11 mouse cellular contexts compared by ENCODE assay signal in the genomic region with DNA sequence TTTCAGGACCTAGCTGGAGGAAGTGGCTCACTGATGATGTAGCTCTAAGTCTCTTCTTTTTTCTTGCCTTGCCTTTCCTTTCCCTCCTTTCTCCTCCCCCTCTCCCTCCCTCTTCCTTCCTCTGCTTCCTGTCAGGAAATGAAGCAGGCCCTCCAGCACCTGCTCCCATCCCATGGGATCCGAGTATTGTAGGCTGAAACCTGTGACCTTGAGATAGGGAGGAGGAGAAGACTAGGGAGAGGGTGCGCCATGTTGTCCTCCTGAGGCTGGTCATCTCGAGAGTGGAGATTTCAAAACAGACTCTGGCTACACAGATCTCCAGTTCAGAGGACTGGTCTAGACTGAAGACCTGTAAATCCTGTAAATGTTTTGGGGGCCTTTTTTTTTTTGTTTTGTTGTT. TPM values are rescaled to one million over a fixed set of nuclear protein-coding genes. Genes with fewer than 3 reads are reported as not detected.
A peak's percentile ranks its signal among the peaks of the same experiment; 100 is the strongest.
DNase-seq lines count a peak whose midpoint lies in the region; ATAC-seq and TF ChIP-seq lines count a peak whose summit lies in the region.
"Had no signal": no experiment of that assay in that cellular context is flagged by ENCODE, and none has a peak within 500 bp of the region (broad histone marks: within the 10 kb centered on the region; RNA-seq: fewer than 3 reads in every experiment).

No protein-coding gene starts in this region.

- WGBS in kidney, postnatal 0 days = 46% methylated on average over 3 of the region's 3 CpGs
- 58% methylated on average over 3 of the region's 3 CpGs for WGBS in liver, embryonic 12.5 days (ENCODE audit: insufficient replicate concordance)

- H3K36me3 ChIP-seq in kidney, postnatal 0 days (ENCODE audit: insufficient read depth, low read length) = no peaks in the 10 kb centered on the region
- no peaks in the 10 kb centered on the region for H3K36me3 ChIP-seq in liver, embryonic 12.5 days
- H3K36me3 ChIP-seq: embryonic facial prominence, embryonic 12.5 days; liver, embryonic 15.5 days had no signal

- DNase-seq in gastrocnemius, adult 2 months = no peak
- no peak for DNase-seq in gastrocnemius, postnatal 14 days
- no peak for DNase-seq in kidney, postnatal 0 days (ENCODE audit: low spot score)
- no peak for DNase-seq in kidney, adult 11 months
- peak; percentile 67 for DNase-seq in ES-CJ7 (ENCODE audit: low read depth, low spot score)
- DNase-seq in thymus, postnatal 10 days (ENCODE audit: low spot score in 2 of 2) = no peak
- DNase-seq in frontal cortex, postnatal 14 days (ENCODE audit: low spot score in 2 of 2) = no peak

- no peak overlapping the region for H3K9ac ChIP-seq in kidney, postnatal 0 days (ENCODE audit: low read depth, low read length)
- no peak overlapping the region for H3K9ac ChIP-seq in liver, embryonic 12.5 days
- H3K9ac ChIP-seq: embryonic facial prominence, embryonic 12.5 days; liver, embryonic 15.5 days had no signal

- no peaks in the 10 kb centered on the region for H3K27me3 ChIP-seq in kidney, postnatal 0 days (ENCODE audit: insufficient read depth, low read length)
- no peaks in the 10 kb centered on the region for H3K27me3 ChIP-seq in liver, embryonic 12.5 days (replicated peaks)
- H3K27me3 ChIP-seq: embryonic facial prominence, embryonic 12.5 days; liver, embryonic 15.5 days had no signal

- peak overlapping the region; percentile 99 for H3K27ac ChIP-seq in gastrocnemius, adult 2 months
- peak overlapping the region; percentile 96 for H3K27ac ChIP-seq in kidney, postnatal 0 days
- H3K27ac ChIP-seq in liver, embryonic 12.5 days = peak overlapping the region; percentile 49; the same call in 1 of the 2 replicates
- H3K27ac ChIP-seq: embryonic facial prominence, embryonic 12.5 days had no signal

- TF ChIP-seq CTCF in gastrocnemius, adult 2 months (IDR thresholded peaks at IDR 0.05) = no peak
- no peak for TF ChIP-seq CTCF in kidney, postnatal 0 days (IDR thresholded peaks at IDR 0.05; ENCODE audit: low read depth)

- H3K4me3 ChIP-seq in gastrocnemius, adult 2 months = no peak overlapping the region
- no peak overlapping the region for H3K4me3 ChIP-seq in kidney, postnatal 0 days (replicated peaks; ENCODE audit: low read depth, low read length)
- H3K4me3 ChIP-seq in liver, embryonic 12.5 days = no peak overlapping the region
- H3K4me3 ChIP-seq: liver, embryonic 15.5 days had no signal

- H3K9me3 ChIP-seq in kidney, postnatal 0 days (replicated peaks; ENCODE audit: low read length) = no peaks in the 10 kb centered on the region
- no peaks in the 10 kb centered on the region for H3K9me3 ChIP-seq in liver, embryonic 12.5 days (replicated peaks)
- H3K9me3 ChIP-seq: embryonic facial prominence, embryonic 12.5 days; liver, embryonic 15.5 days had no signal

- H3K4me2 ChIP-seq in kidney, postnatal 0 days (ENCODE audit: low read length) = 0 out of 2 replicates have a peak overlapping the region, but pooled peaks have one; percentile 71
- H3K4me2 ChIP-seq in liver, embryonic 12.5 days = 0 out of 2 replicates have a peak overlapping the region, but pooled peaks have one; percentile 18

- peaks cover 18% of the 10 kb centered on the region for H3K4me1 ChIP-seq in kidney, postnatal 0 days (replicated peaks; ENCODE audit: insufficient read depth, low read length)
- peaks cover 50% of the 10 kb centered on the region for H3K4me1 ChIP-seq in liver, embryonic 12.5 days

- ATAC-seq in kidney, postnatal 0 days (replicated peaks; ENCODE audit: low FRiP score, low read depth) = no peak
- ATAC-seq in liver, embryonic 12.5 days = no peak
- ATAC-seq: midbrain, embryonic 16.5 days had no signal

- intact Hi-C loops in gastrocnemius, adult 2 months (cut with DNase I) = loop anchor here (5.0 kb wide), 1 partner anchor 305 kb away; no protein-coding TSS in a partner anchor
- intact Hi-C loops in gastrocnemius, postnatal 14 days (cut with DNase I; ENCODE audit: low total_unique reads) = no loop called here

RNA-seq across cellular contexts. Expression of a gene that starts 1.6 kb away (rescaled TPM):
- 1 to 10 TPM; 6.1 to 6.4 TPM for total RNA-seq in gastrocnemius, adult 2 months (2021)
- total RNA-seq in gastrocnemius, postnatal 14 days (2021) = 1 to 10 TPM; 4.8 to 5.4 TPM
- polyA plus RNA-seq in kidney, postnatal 0 days (2015; fragmentation: Nextera tagmentation; extraction: Ambion mirVana) = 6.1 and 6.9 TPM in 2 replicates
- 2.4 and 3.2 TPM in 2 replicates for polyA plus RNA-seq in liver, embryonic 12.5 days (2016; fragmentation: Nextera tagmentation; extraction: Ambion mirVana)

RNA-seq across cellular contexts. Expression of a gene that starts 5.6 kb away (rescaled TPM):
- 10 to 100 TPM; 24.1 to 25.1 TPM for total RNA-seq in gastrocnemius, adult 2 months (2021)
- 10 to 100 TPM; 13.9 to 18.3 TPM for total RNA-seq in gastrocnemius, postnatal 14 days (2021)
- polyA plus RNA-seq in kidney, postnatal 0 days (2015; fragmentation: Nextera tagmentation; extraction: Ambion mirVana) = 32.1 and 33.4 TPM in 2 replicates
- 28.6 and 33.5 TPM in 2 replicates for polyA plus RNA-seq in liver, embryonic 12.5 days (2016; fragmentation: Nextera tagmentation; extraction: Ambion mirVana)

RNA-seq across cellular contexts. Expression of a gene that starts 47.3 kb away (rescaled TPM):
- 1 to 10 TPM; 1.0 to 3.8 TPM for total RNA-seq in gastrocnemius, adult 2 months (2021)
- 1 to 10 TPM; 2.6 to 4.2 TPM for total RNA-seq in gastrocnemius, postnatal 14 days (2021)
- 2.4 and 2.9 TPM in 2 replicates for polyA plus RNA-seq in kidney, postnatal 0 days (2015; fragmentation: Nextera tagmentation; extraction: Ambion mirVana)
- 8.4 and 9.2 TPM in 2 replicates for polyA plus RNA-seq in liver, embryonic 12.5 days (2016; fragmentation: Nextera tagmentation; extraction: Ambion mirVana)

Comparison
In these comparisons a context has a peak if more than half of its experiments do, and no peak if none do; other contexts are left out.
1. H3K27ac ChIP-seq: peak in every context shown above with its lines; median percentile 99 in gastrocnemius, adult 2 months; 96 in kidney, postnatal 0 days; 49 in liver, embryonic 12.5 days.